Mouse (Mus musculus): ENCODE data around the gene Rsph14.
"Not testable (repeated sequence)": the region's sequence is repeated elsewhere in the genome, so short reads cannot be mapped to it uniquely, and the experiment has no call there.

Gene Rsph14

DNA sequence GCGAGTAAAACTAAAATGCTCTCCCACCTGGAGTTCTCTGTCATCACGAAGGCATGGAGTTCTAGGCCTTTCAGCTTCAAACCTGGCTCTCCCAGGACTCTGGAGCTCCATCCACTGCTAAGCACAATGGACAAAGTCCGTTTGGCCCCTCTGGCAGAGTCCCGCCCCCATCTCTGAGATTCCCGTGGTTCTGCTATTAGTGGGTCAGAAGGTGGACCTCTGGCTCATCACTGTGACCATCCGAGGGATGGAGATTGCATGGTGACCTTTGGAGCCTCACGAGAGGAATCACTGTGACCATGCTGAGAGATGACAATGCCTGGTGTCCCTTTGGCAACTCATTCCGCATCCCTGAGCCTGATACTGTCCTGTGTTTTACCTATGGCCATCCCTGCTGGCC is 20.5 kb upstream of the Rsph14 start:
- no peak for DNase-seq

DNA sequence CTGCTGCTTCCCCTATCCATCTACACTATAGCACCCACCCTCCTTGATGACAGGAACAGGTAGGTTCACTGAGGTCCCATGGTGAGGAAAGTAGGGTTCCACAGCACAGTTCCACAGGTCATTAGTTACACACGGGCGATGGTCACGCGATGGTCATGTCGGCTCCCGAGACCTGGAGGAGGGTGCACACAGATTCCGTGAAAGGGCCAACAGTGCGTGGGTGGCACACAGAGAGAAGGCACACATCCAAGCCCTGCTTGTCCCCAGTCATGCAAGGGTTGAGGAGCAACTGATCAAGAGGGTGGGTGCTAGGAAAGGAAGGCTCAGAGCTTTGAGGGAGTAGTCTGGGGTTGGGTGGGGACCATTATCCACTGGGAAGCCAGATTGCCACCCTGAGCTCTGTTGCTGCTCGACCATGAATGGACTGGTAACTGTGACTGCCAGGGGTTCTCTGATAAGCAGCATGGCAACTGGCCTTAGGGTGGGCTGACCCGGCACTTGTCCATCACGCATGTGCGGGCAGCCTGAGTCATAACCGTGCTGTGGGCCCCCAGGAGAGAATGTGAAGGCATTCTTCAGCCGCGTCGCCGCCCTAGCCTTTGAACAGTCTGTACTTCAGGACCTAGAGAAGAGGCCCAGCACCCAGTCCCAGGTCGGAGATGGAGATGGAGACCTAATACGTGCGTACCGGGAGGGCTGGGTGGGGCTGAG is 19.1 kb upstream of the Rsph14 start:
- no peak for DNase-seq

DNA sequence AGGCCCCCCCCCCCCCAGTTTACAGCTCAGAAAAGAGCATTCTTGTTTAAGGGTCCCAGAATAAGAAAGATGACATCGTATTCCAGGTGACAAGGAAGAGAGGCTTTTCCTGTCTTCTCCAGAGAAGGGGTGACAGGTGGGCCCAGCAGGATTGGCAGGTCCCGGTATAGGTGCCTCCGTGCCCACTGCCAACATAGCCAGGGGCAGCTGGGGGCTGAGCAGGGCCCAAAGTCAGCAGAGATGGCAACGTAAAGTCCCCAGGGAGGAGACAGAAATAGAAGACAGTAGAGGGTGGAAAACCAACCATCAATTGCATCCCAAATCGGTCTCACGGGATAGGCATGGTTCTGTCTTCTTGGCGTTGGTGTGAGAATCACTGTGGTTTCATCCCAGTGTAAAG is 16.3 kb upstream of the Rsph14 start:
- no peak for DNase-seq

DNA sequence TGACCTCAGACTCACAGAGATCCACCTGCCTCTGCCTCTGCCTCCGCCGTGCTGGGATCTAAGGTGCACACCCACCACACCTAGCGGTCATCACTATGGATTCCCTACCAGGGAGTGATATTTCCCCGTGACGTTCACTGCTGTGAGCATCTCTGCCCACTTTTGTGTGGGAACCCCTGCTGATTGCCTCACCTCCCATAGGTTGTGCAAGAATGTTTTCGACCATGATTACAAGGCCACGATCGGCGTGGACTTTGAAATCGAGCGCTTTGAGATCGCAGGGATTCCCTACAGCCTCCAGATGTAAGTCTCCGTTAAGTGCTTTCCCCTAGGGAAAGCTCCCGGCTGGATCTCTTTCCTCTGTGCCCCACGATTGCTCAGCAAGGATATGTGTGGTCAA is 13.4 kb upstream of the Rsph14 start:
- no peak for DNase-seq

DNA sequence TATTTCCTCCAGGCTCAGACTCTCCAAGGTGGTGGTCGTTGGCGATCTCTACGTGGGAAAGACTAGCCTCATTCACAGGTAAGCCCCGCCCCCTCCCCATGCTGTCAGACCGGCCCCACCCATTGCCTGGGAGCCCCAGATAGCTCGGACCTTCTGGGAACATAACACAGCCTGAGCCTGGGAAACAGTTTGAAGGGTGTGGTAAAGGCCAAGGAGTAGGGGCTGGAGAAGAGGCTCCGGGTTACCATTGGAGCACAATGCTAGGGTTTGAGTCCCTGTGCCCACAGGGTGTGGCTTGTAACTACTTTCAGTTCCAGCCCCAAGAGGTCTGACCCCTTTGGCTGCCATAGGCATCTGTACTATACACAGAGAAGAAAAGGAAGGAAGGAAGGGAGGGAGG is 12.1 kb upstream of the Rsph14 start:
- DNase-seq, result no peak

DNA sequence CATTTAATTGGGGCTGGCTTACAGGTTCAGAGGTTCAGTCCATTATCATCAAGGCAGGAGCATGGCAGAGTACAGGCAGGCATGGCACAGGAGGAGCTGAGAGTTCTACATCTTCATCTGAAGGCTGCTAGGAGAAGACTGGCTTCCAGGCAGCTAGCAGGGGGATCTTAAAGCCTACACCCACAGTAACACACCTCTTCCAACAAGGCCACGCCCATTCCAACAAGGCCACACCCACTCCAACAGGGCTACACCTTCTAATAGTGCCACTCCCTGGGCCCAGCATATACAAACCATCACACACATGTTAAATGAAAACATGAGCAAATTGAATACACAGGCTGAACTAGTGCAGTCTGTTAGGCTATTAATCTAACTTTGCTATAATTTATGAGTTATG is 9.7 kb upstream of the Rsph14 start:
- DNase-seq, result not testable (repeated sequence)

DNA sequence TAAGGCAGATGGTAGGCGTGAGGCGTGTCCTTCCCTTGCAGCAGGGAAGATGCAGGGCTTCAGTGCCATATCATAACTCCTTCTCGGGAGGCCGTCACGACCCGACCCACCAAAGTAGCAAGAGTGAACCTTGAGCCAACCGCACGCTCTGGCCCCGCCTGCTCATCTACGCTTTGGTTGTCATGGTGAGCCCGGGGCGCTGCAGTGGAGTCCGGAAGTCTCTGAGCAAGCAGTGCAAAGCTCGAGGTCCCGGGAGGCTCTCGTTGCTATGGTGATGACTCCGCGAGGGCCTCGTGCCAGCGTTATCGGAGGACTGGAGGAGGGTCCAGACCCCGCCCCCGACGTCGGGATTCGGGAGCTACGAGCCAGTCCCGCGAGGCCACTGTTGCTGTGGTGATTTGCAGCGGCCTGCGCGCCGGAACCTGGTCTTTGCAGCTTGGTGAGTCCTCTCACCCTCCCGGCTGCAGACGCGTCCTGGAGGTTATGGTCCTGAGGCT is 4.5 kb upstream of the Rsph14 start, which contains the start of gene Rab36:
TSS of gene Rab36 (plus strand) at position 176 of the 497 bp plus-strand sequence.
- peak; percentile 98 for DNase-seq

DNA sequence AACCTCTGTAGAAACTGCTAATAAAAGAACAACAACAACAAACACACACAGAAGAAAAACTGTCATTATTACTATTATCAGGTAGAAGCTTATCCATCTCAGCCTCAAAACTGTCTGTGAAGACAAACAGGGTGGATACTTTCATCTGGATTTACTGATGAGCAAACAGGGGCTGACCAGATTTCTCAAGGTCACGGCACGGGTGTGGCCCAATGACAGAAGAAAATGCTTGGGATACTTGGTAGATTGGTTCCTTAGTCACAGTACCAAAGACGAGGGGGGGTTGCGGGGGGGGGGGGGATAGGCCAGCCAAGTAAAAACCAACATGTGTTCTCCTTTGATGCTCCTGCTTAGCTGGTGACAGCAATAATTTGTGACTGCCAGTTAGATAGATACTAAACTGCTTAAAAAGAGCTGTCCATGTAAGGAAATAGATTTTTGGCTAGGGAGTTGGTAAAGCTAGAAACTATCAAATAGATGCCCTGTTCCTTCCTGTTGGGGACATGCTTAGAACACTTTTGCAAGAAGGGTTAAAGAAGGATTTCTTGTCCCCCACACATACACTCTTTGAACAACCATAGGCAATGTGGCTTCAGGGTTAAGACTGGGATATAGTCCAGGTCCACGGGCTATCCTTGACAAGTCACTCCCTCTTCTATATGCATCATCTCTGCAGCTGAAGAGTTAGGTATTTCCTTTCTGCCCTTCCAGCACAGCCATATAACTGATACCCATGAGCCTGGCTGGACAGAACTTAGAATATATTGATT is 856 bp downstream of the Rsph14 start:
- DNase-seq, result no peak

DNA sequence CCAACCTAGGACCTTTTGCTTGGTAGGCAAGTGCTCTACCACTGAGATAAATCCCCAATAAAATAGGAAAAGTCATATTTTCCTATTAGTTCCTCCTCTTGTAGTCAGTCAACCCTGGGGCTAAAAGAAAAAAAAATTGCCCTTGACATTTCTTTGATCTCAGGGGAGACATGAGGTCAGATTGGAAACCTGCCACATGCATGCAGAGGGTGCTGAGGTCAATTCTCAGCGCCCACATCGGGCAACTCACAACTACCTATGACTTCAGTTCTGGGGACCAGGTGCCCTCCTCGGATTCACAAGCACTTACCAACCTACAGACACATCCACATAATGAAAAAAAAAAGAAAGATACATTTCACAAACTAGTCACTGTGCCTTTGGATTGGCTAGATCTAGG is 2.2 kb downstream of the Rsph14 start:
- DNase-seq, result no peak

DNA sequence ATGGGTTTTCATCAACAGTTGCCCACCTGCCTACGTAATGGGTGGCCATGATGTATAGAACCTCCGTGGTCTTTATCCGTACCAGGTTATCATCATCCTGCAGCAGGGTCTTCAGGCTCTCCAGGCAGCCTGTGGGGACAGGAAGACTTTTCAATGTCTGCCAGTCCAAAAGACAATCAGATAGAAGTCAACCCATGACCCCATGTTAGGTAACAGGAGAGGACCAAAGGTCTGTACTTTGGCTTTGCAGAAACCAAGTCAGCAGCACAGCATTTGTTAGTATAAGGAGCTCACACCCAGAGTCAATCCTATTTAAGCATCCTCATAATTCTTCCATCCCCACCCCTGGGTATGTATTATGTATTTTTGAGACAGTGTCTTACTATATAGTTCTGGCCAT is 2.7 kb downstream of the Rsph14 start:
- no peak for DNase-seq

DNA sequence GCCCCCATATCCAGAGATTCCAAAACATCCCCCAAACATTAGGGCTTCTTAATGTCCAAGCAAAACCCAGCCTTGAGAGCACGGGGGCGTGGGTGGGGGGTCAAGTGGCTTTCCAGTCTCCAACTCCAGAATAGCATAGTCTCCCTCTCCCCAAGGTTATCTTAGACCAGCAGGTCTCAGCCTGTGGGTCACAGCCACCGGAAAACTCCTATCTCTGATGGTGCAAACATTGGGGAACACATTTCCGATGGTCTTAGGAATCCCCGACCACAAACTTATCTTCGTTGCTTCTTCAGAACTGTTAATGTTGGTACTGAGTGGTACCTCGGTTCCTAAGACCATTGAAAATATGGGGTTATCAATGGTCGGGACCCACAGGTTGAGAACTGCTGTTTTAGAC is 3.6 kb downstream of the Rsph14 start:
- no peak for DNase-seq

DNA sequence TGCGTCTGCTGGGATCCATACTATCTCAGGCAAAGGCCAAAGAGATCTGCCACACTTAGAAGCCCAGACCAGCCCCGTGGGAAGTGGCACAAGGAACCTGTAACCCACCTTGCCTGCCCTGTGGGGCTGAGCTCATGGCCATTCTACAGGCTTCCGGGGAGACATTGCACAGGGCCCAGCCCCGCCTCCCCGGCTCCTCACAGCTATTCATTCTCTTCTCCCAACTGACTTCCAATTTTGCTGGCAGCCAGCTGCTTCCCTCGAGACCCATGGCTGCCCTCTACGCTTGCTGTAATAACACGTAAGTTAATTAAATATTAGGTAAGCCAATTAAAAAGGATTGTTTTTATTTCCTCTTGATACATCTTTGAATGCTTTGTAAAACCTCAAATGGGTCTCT is 5.9 kb downstream of the Rsph14 start:
- no peak for DNase-seq

DNA sequence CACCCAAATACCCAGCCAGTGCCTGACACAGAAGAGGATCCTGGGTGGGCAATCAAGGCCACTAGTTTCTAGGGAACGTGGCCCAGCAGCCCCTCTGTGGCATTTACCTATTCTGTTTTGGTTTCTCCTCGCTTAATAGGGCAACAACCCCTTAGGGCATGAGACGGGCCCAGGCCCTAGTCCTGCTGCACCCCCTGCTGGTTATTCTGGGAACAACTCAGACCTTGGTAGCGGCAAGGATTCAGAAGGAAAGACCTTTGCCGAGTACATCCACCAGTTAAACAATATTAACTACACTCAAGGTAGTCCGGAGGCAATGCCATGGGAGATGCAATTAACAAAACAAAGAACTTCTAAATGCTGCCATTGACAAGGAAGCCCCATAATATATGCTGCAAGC is 11.2 kb downstream of the Rsph14 start:
- peak; percentile 78 for DNase-seq

DNA sequence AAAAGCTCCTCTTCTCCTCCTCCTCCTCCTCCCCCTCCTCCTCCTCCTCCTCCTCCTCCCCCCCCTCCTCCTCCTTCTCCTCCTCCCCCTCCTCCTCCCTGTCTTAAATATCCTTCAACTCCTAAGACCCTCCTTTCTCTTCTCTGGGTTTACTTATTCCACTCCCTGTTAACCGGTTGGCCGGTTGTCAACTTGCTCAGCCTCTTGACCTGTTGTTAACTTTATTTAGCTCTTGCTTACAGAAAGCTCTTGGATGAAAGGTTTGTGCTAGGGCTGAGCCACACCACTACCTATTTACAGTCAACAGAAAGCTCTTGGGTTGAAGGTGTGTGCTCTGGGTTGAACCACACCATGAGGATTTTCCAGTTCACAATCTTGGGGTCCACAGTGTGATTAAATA is 12.1 kb downstream of the Rsph14 start:
- no peak for DNase-seq

DNA sequence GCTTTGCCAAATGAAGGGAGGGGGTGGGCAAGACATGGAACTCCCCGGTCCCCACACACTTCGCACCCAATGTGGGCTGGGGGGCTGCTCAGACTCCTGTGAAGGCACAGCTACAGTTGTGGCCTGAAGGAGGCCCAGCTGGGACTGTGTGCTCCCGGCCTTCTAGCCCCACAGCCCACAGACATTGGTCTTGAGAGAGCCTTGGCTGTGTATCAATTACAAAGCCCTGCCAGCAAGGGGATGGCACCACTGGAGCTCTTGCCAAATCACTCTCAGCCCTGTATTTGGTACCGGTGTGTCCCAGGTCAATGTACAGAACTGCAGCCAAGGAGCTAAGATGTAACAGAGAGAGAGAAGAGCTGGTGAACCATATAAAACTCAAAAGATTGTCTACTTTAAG is 15.9 kb downstream of the Rsph14 start:
- DNase-seq, result no peak

DNA sequence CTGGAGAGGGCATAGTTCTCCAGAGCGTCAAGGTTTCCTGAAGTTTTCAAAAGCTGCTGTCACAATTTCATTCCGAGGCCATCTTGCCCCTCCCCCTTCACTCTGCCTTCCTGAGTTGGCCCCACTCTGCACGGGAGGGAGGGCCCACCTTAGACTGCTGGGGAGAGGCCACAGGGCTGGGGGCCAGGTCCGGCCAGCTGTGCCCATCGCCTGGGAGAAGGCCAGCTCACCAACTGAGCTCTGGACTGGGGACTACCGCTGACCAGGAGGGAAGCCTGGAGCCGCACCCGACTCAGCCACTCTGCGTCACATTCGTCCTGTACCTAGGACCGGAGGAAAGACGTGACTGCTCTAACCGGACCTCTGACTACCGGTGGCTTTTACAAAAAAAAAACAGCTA is 16.9 kb downstream of the Rsph14 start:
- no peak for DNase-seq

DNA sequence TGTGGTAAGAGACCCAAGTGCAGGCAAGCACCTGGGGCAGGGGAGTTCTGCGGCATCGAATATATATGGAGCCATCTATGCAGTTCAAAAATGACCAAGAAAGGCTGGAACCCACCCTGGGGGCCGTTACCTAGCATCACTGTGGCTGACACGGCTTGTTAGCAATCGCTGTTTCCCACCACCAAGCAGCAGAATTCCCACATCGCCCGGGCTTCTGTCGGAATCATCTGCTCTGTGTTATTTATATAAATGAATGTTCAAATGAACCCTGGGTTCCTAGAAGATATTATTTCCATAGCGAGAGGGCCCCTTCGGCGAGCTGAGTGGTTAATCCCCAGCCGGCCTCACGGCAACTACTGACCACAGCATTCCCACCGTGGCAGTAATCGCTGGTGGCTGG is 21.7 kb downstream of the Rsph14 start:
- no peak for DNase-seq

DNA sequence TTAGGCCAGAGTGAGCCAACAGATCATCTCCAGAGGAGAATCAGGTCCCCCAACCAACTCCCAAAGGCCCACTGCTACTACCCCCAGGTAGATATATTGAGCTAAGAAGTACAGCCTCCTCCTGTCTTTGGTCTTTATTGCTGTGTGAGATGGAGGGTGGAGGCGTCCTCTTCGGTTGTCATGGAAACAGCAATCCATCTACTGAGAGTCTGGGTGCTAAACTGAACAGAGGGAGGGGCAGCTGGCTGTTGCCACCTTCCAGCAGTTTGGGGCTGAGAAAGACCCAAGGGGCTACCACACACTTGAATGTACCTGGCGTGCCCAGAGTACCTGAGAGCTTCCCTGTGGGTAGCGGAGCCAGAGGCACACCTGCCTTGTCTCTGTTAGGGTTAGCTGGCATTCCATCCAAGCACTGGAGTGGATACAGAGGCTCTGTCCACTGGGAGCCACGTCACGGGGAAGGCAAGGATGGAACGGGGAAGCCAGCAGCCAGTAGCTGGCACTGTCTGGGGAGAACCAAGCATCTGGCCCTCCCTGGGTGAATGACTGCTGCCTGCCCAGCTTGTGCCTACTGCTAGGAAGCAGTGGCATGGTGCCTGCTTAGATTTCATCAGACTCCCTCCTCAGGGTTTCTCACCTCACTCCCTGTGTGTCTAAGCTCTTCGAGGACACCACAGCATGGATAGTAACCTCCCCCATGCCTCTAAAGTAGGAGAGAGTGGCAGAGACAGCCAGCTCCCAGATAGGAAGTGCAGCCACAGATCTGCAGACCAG is 25.3 kb downstream of the Rsph14 start:
- no peak for DNase-seq

DNA sequence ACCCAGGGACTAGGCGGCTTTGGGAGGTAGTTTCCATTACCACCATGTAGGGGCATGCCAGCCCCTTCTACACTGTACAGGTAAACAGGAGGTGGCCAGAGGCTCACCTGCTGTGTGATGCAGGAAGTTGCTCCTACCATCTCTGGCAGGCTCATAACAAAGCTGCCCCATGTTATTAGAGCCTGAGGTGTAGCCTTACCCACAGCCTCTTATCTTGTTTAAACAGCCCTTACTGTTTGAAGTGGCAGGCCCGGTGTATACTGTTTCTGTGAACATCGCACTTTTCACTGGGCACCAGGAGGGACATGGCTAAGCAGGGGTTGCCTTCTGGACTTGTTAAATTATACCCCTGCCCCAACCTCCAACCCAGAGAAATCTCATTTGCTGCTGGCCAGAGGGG is 28.3 kb downstream of the Rsph14 start:
- DNase-seq, result peak; percentile 19

DNA sequence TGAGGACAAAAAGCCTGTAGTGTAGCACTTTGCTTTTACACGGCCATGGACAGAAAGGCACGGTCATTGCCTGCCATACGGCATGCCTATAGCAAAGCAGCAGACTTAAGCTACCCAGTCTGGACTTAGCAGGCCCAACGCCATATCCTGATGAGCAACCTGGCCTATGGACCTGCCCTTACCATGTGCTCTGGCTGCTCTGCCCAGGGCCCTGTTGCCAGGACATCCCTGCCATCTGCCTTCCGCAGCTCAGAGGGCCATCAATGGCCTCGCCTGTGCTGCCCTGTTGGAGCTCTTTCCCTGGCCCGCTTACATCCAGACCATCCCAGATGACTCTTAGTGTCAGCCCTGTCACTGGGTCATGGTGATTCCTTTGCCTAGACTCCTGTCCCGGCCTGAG is 31.0 kb downstream of the Rsph14 start:
- DNase-seq, result no peak

DNA sequence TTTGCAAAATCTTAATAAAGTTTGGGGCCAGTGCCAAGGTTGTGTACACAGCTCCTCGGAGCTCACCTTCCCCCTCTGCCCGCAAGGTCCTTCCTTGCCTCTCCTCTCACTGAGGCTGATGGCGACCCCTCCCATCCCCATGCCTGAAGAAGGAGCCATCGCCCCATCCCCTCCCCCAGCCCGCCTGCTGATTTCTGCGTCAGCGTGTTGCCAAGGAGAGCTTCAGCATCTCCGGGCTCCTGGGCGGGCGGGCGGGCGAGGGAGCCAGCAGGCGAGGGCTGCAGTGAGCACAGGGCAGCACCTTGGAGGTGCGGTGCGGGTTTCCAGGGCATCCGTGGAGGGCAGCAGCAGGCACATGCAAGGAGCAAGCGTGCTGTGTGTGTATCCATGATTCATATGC is 37.0 kb downstream of the Rsph14 start:
- peak; percentile 31 for DNase-seq

DNA sequence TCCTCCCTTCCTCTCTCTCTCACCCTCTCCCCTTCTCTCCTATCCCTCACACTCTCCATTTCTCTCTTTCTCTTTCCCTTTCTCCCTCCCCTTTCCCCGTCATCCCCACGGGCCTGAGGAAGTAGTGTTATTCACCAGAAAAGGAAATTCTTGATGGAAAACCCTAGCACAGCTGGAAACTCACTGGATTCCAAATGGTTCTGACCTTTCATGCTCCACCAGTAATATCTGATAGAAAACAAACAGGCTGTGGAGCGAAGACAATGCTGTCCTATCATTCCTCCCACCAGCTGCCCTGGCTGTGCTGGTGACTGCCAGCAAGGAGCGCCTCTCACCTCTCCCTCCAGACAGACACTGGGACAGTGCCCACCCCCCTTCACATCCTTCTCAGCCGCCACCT is 37.5 kb downstream of the Rsph14 start:
- peak; percentile 21 for DNase-seq

DNA sequence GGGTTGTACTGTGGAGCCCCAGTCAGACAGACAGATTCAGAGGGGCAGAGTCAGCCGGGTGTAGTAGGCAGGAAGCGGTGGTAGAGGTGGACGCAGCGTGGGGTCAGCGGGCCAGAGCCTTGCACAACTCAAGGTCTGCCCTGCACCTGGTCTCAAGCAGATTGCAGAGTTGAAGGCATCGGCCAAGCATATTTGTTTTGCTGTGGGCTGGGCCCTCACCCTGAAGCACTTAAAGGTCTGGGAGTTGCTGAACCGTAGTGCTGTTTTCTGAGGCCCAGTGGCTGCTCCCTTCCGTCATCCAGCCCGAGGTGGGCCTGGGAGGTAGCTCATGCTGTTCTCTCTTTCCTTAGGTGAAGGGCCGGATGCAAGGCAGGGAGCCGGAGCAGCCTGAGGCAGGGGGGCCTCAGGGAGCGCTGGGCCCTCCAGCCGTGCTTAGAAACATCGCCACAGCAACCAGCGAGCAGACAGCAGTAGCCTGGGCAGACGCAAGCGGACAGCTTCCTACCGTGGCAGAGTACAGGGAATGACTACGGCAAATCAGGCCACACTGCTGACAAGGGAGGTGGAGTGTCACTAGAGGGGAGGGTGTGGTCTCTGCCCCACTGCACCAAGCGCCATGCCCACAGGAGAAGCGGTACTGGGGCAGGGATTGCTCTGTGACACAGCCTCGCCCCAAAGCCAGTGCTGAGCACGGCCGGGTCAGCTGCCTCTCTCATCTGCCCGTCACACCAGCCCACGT is 41.6 kb downstream of the Rsph14 start:
- DNase-seq, result peak; percentile 45

Measured in lung, postnatal 10 days (tissue).